Mouse (Mus musculus) urinary bladder, postnatal 25 days (tissue): ENCODE results near the gene Pdgfra.

Experiments
- DNase-seq: peaks from one replicate; pipeline ENCODE4 v3.0.0; 2022; ENCODE audit warnings: low spot score

Pdgfra gene

GRCm38 (mm10) chr5:75209966-75210365, 57.9 kb downstream of the Pdgfra start:
- no peak for DNase-seq

- no peak for DNase-seq
Observed at GRCm38 (mm10) chr5:75214520-75214919, 62.4 kb downstream of the Pdgfra start.

- DNase-seq: no peak
Observed at GRCm38 (mm10) chr5:75214929-75215328, 62.8 kb downstream of the Pdgfra start.

- no peak for DNase-seq
Observed at GRCm38 (mm10) chr5:75215678-75216256, 63.7 kb downstream of the Pdgfra start.

- no peak for DNase-seq
Observed at GRCm38 (mm10) chr5:75221610-75222009, 69.5 kb downstream of the Pdgfra start.

GRCm38 (mm10) chr5:75222491-75223265, 70.6 kb downstream of the Pdgfra start:
- DNase-seq: no peak

GRCm38 (mm10) chr5:75238363-75238762, 86.3 kb downstream of the Pdgfra start:
- DNase-seq: no peak

GRCm38 (mm10) chr5:75238928-75239777, 87.1 kb downstream of the Pdgfra start:
- DNase-seq: no peak

- no peak for DNase-seq
Observed at GRCm38 (mm10) chr5:75247070-75247740, 95.1 kb downstream of the Pdgfra start.
